Mouse (Mus musculus): ENCODE measurements at regions not wholly inside any gene's neighbourhood (a gene's known extent, or its start where the extent isn't known, plus 50 kb on each side); places are given as distances from the start of the nearest gene placed in this dataset.

- no peak overlapping the region for H3K27ac ChIP-seq (ENCODE audit: control insufficient read depth, insufficient read depth, low read depth, low read length, poor library complexity)
- 77% methylated on average over 7 of the region's 7 CpGs for WGBS
- TF ChIP-seq CTCF (IDR thresholded peaks at IDR 0.05; ENCODE audit: control insufficient read depth, insufficient read depth, low read length) (no peak), POLR2A (IDR thresholded peaks at IDR 0.05; ENCODE audit: borderline replicate concordance, control insufficient read depth, low read depth, low read length) (no peak)
- no peaks in the 10 kb centered on the region for H3K4me1 ChIP-seq (ENCODE audit: control insufficient read depth, insufficient read depth, low read length)
- no peak overlapping the region for H3K4me3 ChIP-seq (replicated peaks; ENCODE audit: control insufficient read depth, low read depth, low read length)
These were observed 160.0 kb upstream of the Ubash3b start for GRCm38 (mm10) chr9:41321521-41321920.

- WGBS: 70% methylated on average over 2 of the region's 2 CpGs
- Histone ChIP-seq H3K27ac (ENCODE audit: control insufficient read depth, insufficient read depth, low read depth, low read length, poor library complexity) (no peak overlapping the region), H3K4me1 (ENCODE audit: control insufficient read depth, insufficient read depth, low read length) (no peaks in the 10 kb centered on the region), H3K4me3 (replicated peaks; ENCODE audit: control insufficient read depth, low read depth, low read length) (no peak overlapping the region)
- TF ChIP-seq CTCF (IDR thresholded peaks at IDR 0.05; ENCODE audit: control insufficient read depth, insufficient read depth, low read length) (no peak), POLR2A (IDR thresholded peaks at IDR 0.05; ENCODE audit: borderline replicate concordance, control insufficient read depth, low read depth, low read length) (no peak)
These were observed 157.6 kb upstream of the Ubash3b start for GRCm38 (mm10) chr9:41319066-41319465.

GRCm38 (mm10) chr9:41306229-41306628 is 144.7 kb upstream of the Ubash3b start:
- no peak for TF ChIP-seq POLR2A (IDR thresholded peaks at IDR 0.05; ENCODE audit: borderline replicate concordance, control insufficient read depth, low read depth, low read length)
- no peak for TF ChIP-seq CTCF (IDR thresholded peaks at IDR 0.05; ENCODE audit: control insufficient read depth, insufficient read depth, low read length)
- Histone ChIP-seq H3K4me1 (ENCODE audit: control insufficient read depth, insufficient read depth, low read length) (no peaks in the 10 kb centered on the region), H3K4me3 (replicated peaks; ENCODE audit: control insufficient read depth, low read depth, low read length) (no peak overlapping the region), H3K27ac (ENCODE audit: control insufficient read depth, insufficient read depth, low read depth, low read length, poor library complexity) (no peak overlapping the region)

GRCm38 (mm10) chr9:41303494-41303828 is 142.0 kb upstream of the Ubash3b start:
- no peaks in the 10 kb centered on the region for H3K4me1 ChIP-seq (ENCODE audit: control insufficient read depth, insufficient read depth, low read length)
- 85% methylated on average over 3 of the region's 3 CpGs for WGBS
- no peak for TF ChIP-seq CTCF (IDR thresholded peaks at IDR 0.05; ENCODE audit: control insufficient read depth, insufficient read depth, low read length)
- no peak overlapping the region for H3K4me3 ChIP-seq (replicated peaks; ENCODE audit: control insufficient read depth, low read depth, low read length)
- no peak overlapping the region for H3K27ac ChIP-seq (ENCODE audit: control insufficient read depth, insufficient read depth, low read depth, low read length, poor library complexity)

GRCm38 (mm10) chr9:41302809-41303493 is 141.5 kb upstream of the Ubash3b start:
- 72% methylated on average over 8 of the region's 8 CpGs for WGBS
- no peaks in the 10 kb centered on the region for H3K4me1 ChIP-seq (ENCODE audit: control insufficient read depth, insufficient read depth, low read length)
- TF ChIP-seq CTCF (IDR thresholded peaks at IDR 0.05; ENCODE audit: control insufficient read depth, insufficient read depth, low read length): no peak
- TF ChIP-seq POLR2A (IDR thresholded peaks at IDR 0.05; ENCODE audit: borderline replicate concordance, control insufficient read depth, low read depth, low read length): no peak
- no peak overlapping the region for H3K27ac ChIP-seq (ENCODE audit: control insufficient read depth, insufficient read depth, low read depth, low read length, poor library complexity)
- no peak overlapping the region for H3K4me3 ChIP-seq (replicated peaks; ENCODE audit: control insufficient read depth, low read depth, low read length)

- no peaks in the 10 kb centered on the region for H3K4me1 ChIP-seq (ENCODE audit: control insufficient read depth, insufficient read depth, low read length)
- 82% methylated on average over 4 of the region's 4 CpGs for WGBS
- TF ChIP-seq CTCF (IDR thresholded peaks at IDR 0.05; ENCODE audit: control insufficient read depth, insufficient read depth, low read length): no peak
- TF ChIP-seq POLR2A (IDR thresholded peaks at IDR 0.05; ENCODE audit: borderline replicate concordance, control insufficient read depth, low read depth, low read length): no peak
- H3K4me3 ChIP-seq (replicated peaks; ENCODE audit: control insufficient read depth, low read depth, low read length): no peak overlapping the region
- no peak overlapping the region for H3K27ac ChIP-seq (ENCODE audit: control insufficient read depth, insufficient read depth, low read depth, low read length, poor library complexity)
These were observed 124.6 kb upstream of the Ubash3b start for GRCm38 (mm10) chr9:41286145-41286468.

GRCm38 (mm10) chr9:41285266-41286144 is 124.0 kb upstream of the Ubash3b start:
- H3K4me1 ChIP-seq (ENCODE audit: control insufficient read depth, insufficient read depth, low read length): no peaks in the 10 kb centered on the region
- TF ChIP-seq POLR2A (IDR thresholded peaks at IDR 0.05; ENCODE audit: borderline replicate concordance, control insufficient read depth, low read depth, low read length) (no peak), CTCF (IDR thresholded peaks at IDR 0.05; ENCODE audit: control insufficient read depth, insufficient read depth, low read length) (no peak)
- H3K4me3 ChIP-seq (replicated peaks; ENCODE audit: control insufficient read depth, low read depth, low read length): no peak overlapping the region
- no peak overlapping the region for H3K27ac ChIP-seq (ENCODE audit: control insufficient read depth, insufficient read depth, low read depth, low read length, poor library complexity)
- 67% methylated on average over 8 of the region's 8 CpGs for WGBS

- WGBS: 77% methylated on average over 2 of the region's 2 CpGs
- Histone ChIP-seq H3K4me3 (replicated peaks; ENCODE audit: control insufficient read depth, low read depth, low read length) (no peak overlapping the region), H3K4me1 (ENCODE audit: control insufficient read depth, insufficient read depth, low read length) (no peaks in the 10 kb centered on the region), H3K27ac (ENCODE audit: control insufficient read depth, insufficient read depth, low read depth, low read length, poor library complexity) (no peak overlapping the region)
- TF ChIP-seq CTCF (IDR thresholded peaks at IDR 0.05; ENCODE audit: control insufficient read depth, insufficient read depth, low read length) (no peak), POLR2A (IDR thresholded peaks at IDR 0.05; ENCODE audit: borderline replicate concordance, control insufficient read depth, low read depth, low read length) (no peak)
These were observed 116.2 kb upstream of the Ubash3b start for GRCm38 (mm10) chr9:41277726-41278125.
